Mouse (Mus musculus) mouse trophoblast stem cell (cell line): ENCODE measurements around the gene Lysmd3.

Experiments used
- in situ Hi-C, 2 experiments: fragments of 300-500 bp; cut with MseI, MboI; formaldehyde crosslinking; loops; 2 replicates in 1 of 2; 3 replicates in 1 of 2; pipeline ENCODE4 v1.15.1; 2025

Gene Lysmd3

GRCm38 (mm10) chr13:81667713-81668112 is 10.2 kb downstream of the Lysmd3 start:
- in situ Hi-C loops, result no loop called here

GRCm38 (mm10) chr13:81675333-81675732 is 17.9 kb downstream of the Lysmd3 start:
- in situ Hi-C loops, result no loop called here

- in situ Hi-C loops, result no loop called here
These were observed 25.6 kb downstream of the Lysmd3 start for GRCm38 (mm10) chr13:81683107-81683506.

GRCm38 (mm10) chr13:81684258-81684657 is 26.8 kb downstream of the Lysmd3 start:
- in situ Hi-C loops, result no loop called here

GRCm38 (mm10) chr13:81684884-81685283 is 27.4 kb downstream of the Lysmd3 start:
- in situ Hi-C loops, result no loop called here

- in situ Hi-C loops, result no loop called here
These were observed 32.1 kb downstream of the Lysmd3 start for GRCm38 (mm10) chr13:81689587-81689986.

- in situ Hi-C loops, result no loop called here
These were observed 33.0 kb downstream of the Lysmd3 start for GRCm38 (mm10) chr13:81690477-81690876.

- in situ Hi-C loops, result no loop called here
These were observed 34.1 kb downstream of the Lysmd3 start for GRCm38 (mm10) chr13:81691606-81692005.

GRCm38 (mm10) chr13:81694446-81694845 is 37.0 kb downstream of the Lysmd3 start:
- in situ Hi-C loops, result no loop called here

- in situ Hi-C loops, result no loop called here
These were observed 45.7 kb downstream of the Lysmd3 start for GRCm38 (mm10) chr13:81703148-81703547.

- in situ Hi-C loops, result no loop called here
These were observed 46.2 kb downstream of the Lysmd3 start for GRCm38 (mm10) chr13:81703621-81704020.

GRCm38 (mm10) chr13:81706311-81706710 is 48.8 kb downstream of the Lysmd3 start:
- in situ Hi-C loops, result no loop called here

GRCm38 (mm10) chr13:81709805-81710204 is 52.3 kb downstream of the Lysmd3 start:
- in situ Hi-C loops, result no loop called here

- in situ Hi-C loops, result no loop called here
These were observed 52.8 kb downstream of the Lysmd3 start for GRCm38 (mm10) chr13:81710266-81710665.

- in situ Hi-C loops, result no loop called here
These were observed 53.5 kb downstream of the Lysmd3 start, which contains the start of the genes Polr3g and Mblac2 for GRCm38 (mm10) chr13:81710775-81711545. Polr3g (minus strand) TSS chr13:81711013. Mblac2 (plus strand) TSS chr13:81711341.

- in situ Hi-C loops, result no loop called here
These were observed 54.3 kb downstream of the Lysmd3 start for GRCm38 (mm10) chr13:81711546-81712371.

GRCm38 (mm10) chr13:81713896-81714295 is 56.4 kb downstream of the Lysmd3 start:
- in situ Hi-C loops, result no loop called here
